Mouse (Mus musculus): ENCODE results near the gene Micu2.

Gene Micu2

DNA sequence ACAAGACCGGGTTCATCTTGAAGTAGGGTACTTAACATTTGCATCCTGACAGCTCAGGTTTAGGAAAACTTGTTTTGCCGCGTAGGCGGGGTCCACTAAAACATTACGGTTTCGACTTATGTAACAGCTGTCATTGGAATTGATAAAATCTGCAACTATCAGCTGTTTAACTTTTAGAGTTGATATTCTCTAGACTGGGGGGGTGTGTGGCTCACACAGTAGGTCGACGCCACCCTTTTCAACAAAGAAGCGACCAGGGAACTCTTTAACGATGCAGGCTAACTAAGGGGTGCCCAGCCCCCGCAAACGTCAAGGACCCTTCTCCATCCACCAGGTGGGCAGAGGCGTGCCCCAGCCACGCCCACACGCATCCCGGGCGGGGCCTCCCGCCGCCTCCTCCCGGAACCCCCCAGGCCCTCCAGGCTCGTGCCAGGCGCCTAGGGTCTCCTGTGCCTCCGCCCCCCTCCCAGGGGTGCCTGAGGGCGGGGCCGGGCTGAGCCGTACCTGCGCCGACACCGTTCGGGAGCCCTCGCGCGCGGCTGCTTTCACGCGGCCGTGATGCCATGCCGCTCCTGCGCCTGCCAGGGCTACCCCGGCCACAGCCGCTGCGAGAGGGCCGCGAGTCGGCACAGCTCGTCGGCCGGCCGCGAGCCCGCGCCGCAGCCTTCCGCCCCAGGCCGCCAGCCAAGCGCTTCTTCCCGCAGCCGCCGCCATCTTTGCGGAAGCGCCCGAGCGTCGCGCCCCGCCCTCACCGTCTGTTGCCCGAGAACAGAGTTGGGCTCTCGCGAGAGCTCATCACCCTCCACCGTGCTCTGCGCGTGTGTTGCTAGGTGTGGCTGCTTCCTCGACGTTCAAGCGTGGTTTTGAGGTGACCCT, at the start of gene Micu2:
TSS of gene Micu2 (minus strand) at position 737 of the 876 bp plus-strand sequence.
- peak; percentile 88 to 90 for DNase-seq

DNA sequence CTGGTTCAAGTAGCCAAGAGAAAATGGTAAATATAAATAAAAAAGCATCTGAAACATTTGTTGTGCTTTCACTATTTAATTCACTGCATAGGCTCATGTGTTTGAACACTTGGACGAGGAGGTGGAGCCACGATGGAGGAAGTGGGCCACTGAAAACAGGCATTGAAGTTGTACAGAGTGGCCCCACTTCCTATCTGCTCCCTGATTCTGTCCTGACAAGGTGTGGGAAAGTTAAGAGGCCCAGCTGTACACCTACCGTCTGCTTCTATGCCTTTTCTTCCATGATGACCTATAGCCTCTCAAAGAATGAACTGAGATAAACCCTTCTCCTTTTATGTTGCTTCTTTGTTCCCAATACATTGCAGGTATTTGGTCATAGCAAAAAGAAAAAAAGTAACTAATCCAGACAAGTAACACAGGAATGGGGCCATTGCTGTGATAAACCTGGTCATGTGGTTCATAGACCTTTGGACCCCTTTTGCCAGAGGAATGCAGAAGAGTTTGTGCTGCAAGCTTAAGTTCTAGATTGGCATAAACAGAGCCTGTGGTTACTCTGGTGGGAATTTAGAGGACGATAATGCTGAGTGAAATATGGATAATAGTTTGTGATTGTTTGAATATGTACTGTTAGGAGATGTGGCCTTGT, 47.7 kb upstream of the Micu2 start:
- DNase-seq = no peak

DNA sequence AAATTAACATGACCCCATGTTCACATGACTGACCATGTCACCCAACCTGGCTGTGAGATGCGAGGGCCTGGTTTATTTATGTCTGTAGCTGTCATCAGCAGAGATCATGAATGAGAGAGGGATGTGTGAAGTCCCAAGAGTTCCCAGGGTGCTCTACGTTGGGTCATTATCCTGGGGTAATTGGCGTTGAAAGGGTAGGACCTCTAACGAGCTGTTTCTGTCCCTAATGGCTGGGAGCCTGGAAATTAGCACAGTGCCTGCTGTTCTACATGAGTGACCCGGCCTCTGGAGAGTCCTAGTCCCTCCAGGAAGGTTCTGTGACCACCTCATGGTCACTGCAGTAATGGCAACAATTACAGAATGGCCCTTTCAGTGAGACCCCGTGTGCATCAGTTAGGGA, 37.1 kb upstream of the Micu2 start:
- DNase-seq = no peak

DNA sequence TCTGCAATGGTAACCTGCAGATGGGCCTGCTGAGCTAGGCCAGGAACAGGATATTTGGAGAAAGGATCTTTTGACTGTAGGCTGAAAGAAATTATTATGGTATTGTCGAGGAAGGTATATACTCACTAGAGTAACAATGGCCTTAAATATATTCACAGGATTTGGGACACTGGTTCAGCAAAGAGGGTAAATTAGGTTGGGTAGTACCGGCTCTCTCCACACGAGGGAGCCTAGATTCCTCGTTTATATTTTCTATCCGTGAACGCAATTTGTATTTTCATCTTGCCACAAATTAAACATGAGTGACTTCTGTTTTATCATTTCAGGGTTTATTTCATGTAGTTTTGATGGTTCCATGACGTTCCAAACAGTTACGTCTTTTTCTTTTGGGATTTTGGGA, 35.5 kb upstream of the Micu2 start:
- peak in 1 of 2 experiments; percentile 55 for DNase-seq

DNA sequence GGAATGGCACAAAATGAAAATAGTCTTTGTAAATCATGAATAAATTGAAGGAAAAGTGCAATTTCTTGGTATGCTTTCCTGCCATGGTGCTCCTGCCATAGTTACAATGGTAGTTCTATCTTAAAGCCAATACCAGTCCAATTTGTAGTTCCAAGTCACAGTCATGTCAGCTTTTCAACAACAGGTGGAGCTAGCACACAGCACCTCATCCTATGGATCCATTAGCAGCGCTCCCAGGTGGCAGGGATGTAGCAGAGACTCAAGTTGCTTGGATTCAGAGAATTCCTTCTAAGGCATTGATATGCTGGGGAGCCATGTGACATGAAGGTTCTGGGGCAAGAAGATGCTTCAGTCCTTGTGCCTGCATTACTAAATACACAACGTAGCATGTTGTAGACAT, 19.8 kb upstream of the Micu2 start:
- DNase-seq = peak in 1 of 2 experiments; percentile 16

DNA sequence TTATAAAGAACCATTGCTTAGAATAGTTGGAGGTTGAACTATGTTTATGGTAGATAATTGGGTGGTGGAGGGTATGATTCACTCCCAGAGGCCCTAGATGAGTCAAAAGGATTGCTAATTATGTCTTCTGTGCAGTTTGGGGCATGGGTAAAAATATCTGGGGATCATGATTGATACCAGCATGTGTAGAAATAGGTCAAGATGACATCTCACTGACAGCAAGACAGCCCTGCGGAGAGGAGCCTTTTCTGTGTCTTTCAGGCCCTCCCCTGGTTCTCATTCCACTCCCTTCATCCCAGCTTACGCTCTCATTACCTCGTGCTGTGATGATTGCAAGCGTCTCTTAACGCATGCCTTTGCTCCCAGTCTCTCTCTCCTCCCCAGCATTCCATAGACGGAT, 4.8 kb upstream of the Micu2 start:
- no peak for DNase-seq

DNA sequence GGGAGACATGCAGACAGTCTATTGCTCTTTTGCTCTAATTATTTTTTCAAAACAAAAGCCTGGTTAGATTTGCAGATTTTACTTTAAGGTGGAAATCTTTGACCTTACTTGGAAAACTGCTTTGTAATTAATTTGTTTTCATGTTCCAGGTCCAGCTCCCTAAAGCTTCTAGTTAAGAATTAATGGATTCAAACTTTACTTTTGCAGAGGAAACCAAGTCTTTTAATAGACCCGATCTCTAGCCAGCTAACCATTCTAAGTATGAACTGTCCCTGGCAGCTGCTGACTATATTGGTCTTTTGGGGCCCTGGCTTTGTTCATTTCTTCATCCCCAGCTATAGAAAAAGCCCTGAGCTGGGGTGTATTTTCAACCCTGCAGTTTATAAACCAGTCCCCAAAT, 3.1 kb upstream of the Micu2 start:
- DNase-seq = no peak

DNA sequence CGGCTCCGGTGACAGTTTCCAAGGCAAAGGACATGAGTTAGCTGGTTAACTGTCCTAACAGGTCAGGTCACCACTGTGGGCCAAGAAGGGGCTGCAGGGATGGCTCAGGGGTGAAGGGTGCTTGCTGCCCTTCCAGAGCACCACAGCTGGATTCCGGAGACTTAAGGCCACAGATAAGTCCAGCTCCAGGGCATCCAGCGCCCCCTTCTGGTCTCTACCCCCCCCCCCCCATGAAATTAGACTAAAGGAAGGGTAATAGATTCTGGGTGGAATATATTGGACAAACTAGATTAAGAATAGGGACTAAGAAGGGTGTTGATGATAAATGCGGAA, 306 bp upstream of the Micu2 start:
- no peak for DNase-seq

DNA sequence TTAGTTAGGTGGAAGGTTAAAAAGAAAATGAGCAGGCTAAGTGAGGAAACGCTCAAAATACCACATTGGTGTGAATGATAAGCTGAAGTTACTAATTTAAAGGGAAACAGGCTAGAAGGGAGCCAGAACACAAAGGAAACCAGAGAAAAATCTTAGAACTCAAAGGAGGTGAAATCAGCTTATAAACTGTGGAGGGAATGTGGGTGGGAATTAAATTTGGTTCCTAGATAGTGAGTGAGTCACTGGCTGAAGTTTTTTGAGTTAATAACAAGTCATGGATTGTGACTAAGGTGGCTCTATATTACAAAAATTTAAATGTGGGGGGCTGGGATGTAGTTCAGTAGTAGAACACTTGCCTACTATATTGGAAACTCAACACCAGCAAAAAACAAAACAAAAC, 1.6 kb downstream of the Micu2 start:
- DNase-seq = no peak

DNA sequence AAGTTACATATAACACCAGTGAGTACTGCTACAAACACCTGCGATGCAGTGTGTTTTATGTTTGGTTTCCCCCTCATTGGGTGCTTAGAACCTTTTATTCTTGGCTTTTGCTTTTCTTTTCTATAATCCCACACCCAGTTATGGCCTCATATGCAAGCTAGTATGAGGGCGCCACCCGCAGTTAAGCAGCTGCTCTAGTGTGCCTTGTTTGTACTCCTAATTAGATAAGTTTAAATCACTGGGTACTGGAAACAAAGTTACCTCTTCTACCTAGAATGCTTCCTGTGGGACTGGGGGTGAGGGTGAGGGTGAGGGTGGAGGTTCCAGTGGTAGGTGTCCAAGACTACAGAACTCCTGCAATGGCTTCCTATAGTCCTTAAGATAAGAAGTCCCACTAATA, 2.9 kb downstream of the Micu2 start:
- no peak for DNase-seq

DNA sequence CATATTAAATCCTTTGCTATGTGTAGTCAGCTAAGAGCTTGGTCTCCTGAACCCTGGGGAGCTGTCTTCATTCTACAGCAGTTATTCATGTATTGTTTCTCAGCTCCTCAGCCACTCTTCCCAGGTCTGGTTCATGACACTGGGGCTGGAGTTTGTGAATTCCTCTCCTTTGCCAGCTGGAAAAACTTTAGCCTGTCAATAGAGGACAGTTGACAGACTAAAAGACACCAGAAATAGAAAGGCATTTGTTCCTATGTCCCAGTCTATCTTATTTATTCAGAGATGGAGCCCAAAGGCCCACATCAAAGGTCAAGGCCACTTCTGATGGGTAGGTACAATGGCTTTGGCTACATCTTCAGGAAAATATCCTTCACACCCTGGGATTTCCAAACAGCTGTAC, 7.3 kb downstream of the Micu2 start:
- no peak for DNase-seq

DNA sequence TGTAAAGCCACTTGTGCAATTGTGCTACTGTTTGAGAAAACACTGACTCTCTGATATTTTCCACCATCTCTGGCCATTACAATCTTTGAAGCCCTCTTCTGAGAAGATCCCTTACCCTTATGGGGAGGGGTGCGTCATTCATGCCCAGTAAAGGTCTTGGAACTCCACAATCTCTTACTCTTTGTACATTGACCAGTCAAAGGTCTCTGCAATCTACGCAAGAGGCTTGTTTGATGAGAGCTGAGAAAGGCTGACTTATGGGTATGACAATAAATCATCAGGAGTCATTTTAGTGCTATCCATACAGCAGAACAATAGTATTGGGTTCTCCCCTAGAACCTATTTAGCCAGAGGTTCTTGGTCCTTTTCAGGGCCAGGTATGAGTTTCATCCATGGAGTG, 9.9 kb downstream of the Micu2 start:
- DNase-seq = no peak

DNA sequence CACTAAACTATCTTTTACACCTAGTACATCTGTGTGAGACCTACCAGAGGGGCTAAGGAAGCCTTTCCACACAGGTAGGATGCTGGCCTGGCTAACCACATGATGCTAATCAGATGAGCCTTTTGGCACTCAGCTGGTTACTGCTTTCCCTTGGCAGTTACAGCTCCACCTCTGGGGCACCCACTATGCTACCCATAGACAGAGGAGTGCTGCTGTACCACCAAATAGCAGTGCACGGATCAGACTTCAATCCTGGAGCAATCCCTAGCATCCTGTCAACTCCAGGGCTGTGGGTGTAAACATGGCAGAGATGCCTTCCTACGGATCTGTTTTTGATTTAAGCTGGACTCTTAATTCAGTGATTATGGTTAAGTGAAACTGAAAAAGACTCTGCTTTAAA, 13.3 kb downstream of the Micu2 start:
- DNase-seq = no peak

DNA sequence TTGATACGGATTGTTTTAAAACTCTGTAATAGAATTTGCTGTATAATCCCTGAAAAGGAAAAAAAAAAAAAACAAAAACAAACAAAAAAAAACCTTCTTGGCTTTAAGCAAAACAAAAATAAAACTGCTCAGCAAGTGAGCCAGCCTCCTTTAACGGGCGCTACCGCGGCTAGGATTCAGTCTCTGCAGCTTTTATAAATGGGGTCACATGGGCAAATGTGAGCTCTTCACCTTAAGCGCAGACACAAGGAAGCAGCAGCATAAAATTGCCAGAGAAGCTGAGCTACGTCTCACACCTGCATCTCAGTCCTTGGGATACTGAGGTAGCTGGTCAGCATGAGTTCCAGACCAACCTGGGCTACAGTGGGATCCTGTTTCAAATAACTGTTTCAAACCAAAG, 16.6 kb downstream of the Micu2 start:
- DNase-seq = no peak

DNA sequence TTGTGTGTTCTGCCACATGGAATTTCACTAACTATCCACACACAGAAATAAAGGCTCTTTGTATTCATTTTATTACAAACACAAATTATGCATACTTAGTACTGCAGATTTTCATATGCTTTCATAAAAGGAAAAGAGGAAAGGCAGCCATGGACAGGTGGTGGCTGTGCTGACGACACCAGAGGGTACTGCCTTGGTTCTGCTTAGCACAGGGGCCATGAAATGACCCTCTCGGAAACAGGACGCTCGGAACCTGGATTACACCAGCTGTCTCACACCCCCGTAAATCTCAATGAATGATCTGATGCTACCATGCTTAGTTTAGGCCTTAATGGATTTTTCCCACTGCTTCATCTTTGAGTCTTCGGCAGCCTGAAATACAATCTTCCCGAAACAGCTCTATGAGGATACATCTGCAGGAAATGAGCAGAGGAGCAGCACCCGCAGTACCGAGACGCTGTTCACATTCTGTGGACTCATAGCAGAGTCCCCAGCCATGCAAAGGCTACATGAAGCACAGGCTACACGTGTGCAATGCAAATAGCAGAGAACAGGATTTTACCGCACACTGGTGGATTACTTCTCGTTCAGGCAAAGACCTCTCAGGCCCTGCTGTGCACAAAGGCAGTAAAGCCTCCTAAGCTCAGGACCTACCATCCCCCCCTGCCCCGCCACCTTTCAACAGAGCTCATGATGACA, 17.2 kb downstream of the Micu2 start:
- no peak for DNase-seq

DNA sequence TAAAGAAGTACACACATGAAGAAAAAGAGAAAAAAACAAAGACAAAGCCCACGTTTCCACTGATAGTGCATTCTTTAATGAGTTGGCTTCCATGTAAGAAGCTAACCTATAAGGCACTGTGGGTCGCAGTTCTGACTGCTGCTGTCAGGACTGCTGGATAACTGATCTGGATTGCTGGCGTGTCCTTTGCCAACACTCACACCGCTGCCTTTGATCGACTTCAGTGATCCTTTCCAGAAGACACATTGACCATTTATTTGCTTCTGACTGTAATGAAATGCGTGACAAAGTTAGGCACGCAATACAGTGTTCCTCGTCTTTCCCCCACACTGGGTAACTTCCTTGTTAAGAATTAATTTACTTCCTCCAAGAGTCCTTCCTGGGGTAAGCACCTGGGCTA, 18.3 kb downstream of the Micu2 start:
- DNase-seq = no peak

DNA sequence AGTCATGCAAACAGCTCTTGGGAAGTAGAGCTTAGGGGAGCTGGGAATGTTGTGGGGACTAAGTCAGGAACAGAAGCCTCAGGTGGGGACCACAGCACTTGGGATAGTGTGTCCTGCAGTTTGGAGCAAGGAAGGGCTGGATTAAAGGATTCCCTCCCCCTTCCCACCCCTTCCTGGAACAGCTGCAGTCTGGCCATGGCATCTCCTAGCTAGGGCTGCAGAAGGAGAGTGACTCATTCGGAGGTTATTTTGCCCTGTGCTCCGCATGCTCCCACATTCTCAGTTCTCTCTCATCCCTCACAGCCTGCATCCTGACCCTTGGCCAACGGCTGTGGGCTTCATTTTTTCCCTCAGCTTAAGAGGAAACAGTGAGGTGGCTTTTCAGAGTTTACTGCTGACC, 18.9 kb downstream of the Micu2 start:
- DNase-seq = no peak

DNA sequence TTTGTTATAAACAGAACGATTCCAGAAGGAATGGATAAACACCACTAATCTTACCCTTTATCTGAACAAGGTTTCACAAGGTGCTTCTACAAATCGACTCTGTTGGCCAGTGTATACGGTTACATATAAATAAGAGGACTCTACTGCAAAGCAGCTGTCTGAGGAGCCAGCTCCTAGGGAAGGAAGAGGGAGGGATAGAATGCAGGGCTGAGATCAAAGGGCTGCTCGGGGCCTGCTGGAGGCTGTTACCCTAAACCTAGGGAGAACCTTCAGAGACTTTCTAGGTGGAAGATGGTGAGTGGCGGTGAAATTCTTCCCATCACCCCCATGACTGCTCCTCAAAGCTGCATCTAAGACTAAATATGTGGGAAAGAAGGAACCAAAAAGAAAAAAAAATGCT, 20.9 kb downstream of the Micu2 start:
- DNase-seq = no peak

DNA sequence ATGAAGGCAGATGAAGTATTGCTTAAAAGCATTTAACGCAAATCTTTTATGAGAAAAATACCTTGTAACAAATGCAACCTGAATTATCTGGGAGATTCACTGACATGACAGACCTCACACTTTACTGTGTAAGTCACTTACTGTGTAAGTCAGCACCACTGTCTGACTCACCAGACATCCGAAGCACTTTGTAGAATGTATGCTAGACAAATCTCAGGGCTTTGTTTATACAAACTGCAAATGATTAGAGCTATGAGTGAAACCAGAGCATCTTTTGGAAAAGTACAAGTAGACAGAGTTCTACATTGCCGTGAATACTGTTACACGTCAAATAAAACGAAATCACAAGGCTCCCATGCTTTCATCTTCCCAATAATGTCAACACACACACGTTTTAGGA, 23.4 kb downstream of the Micu2 start:
- DNase-seq = no peak

DNA sequence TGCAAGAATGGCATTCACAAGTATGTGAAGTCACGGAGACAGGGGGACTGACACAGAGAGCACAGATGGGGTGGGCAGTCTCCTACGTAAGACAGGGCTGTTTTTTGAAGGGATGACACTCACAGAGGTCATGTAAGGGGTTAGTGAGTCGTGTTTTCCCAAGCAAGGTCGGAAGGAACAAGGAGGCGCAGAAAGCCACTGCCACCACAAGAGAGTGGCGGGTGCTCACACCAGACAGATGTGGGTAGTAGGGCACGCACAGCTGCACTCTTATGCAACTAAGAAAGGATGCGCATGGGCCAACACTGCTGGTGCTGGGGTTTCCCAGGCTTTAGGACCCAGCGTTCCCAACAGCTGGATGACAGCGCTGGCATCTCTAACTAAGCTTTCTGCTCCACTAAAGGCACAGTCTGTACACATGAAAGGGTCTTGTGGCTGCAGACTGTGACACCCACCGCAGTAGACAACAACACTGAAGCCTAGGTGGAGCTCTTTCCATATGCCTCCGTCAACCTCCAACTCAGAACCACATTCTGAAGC, 27.0 kb downstream of the Micu2 start:
- peak; percentile 6 to 24 for DNase-seq

DNA sequence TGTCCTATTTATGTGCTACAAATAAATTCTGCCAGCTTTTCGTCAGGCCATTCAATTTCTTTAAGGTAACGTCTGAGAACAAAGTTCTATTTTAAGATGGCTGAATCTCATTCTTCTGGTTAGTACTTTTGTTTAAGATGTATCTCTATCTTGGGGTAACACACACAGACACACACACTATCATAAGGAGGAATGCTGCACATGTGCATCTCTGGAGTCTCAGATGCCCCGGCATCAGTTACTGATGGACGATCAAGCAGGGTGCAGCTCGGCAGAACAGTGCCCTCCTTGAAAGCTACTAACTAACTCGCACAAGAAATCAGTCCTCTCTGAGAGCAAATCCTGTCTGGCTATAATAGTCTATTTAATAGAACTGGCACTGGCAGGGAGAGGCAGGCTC, 30.2 kb downstream of the Micu2 start:
- DNase-seq = no peak

DNA sequence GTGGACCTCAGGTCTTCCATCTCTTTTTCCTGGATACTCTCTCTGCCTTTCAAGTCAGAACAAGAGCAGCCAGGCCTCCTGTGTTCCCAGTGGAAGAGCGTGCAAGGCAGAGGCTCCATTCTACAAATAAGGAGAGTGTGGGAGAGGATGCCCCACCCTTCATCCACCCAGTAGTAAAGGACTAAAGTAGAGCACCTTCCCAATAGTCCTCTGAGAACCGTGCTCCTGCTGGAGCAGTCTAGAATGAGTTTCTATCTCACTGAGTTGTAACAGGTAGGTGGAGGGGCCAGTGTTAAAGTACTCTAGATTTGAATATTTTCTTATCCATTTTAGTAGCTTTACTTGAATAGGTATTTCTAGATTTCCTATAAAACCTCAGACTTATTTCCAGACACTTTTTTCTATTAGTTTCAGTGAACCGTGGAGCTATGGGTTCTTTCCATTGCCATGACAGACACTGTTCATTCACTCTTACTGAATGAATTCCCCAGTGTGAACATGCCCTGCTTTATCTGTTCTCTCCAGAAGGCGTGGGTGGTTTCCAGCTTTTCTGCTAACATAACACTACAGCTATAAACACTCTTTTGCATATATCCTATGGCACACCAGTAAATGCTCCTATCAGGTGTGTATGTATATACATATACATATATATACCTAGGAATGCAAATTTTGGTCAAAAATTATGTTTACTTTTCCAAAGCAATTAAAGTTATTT, 31.8 kb downstream of the Micu2 start:
- DNase-seq = no peak

DNA sequence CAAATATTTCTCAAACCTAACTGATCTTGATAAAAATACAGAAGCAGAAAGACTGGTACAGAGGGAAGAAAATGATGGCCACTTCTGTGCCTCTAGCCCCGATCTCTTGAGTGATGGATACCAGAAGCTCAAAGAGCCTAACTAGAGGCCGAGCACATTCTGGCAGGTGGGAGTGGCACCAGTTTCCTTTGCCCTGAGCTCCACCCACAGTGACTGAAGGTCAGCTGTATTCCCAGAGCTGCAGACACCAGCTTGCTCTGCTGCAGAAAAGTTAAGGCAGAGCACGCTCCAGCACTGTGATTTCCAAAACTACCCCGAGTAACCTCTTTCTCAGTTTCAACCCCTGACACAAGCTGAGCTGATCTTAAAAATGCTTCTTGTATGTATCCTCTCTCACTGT, 37.2 kb downstream of the Micu2 start:
- DNase-seq = no peak
